Mouse (Mus musculus) layer of hippocampus, adult 2 months (tissue): ENCODE results near the gene Rasgef1a. TPM values are rescaled to one million over a fixed set of nuclear protein-coding genes. Genes with fewer than 3 reads are reported as not detected.

Experiments used
- DNase-seq, 2 experiments: peaks; one replicate each; pipeline ENCODE4 v3.0.0; 2022; ENCODE audit warnings: low spot score in 2 of 2
- H3K27ac ChIP-seq: fragments of 200-600 bp; 2 replicates; pipeline ENCODE4 v1.8.1; 2022
- H3K4me3 ChIP-seq: fragments of 200-600 bp; 2 replicates; pipeline ENCODE4 v1.8.1; 2022; ENCODE audit warnings: mild to moderate bottlenecking
- CTCF ChIP-seq: fragments of 200-600 bp; conservative IDR thresholded peaks from 2 replicates; pipeline ENCODE4 v1.8.1; 2022; ENCODE audit warnings: antibody characterized with exemption, mild to moderate bottlenecking, moderate library complexity
- long read RNA-seq, 2 experiments: library from polyadenylated mRNA; stranded (forward); transcript quantifications; one replicate each; pipeline ENCODE4 v2.0.0; 2021; ENCODE audit warnings: borderline mapping rate in 2 of 2
- total RNA-seq, 2 experiments: library from RNA; stranded (reverse); gene quantifications; 2 replicates each; pipeline ENCODE4 v1.2.3; 2021

Gene Rasgef1a
- 100 to 1,000 TPM; 216 to 231 TPM for total RNA-seq
- long read RNA-seq, experiment 1, transcript Rasgef1a-201 (13 exons, 3,284 nt): major isoform, 56 of 101 reads
- long read RNA-seq, experiment 1, partial matches to known transcripts: 15 of 101 reads
- long read RNA-seq, experiment 1, other reads (novel, unspliced or antisense): 29 of 101 reads
- long read RNA-seq, experiment 2, transcript Rasgef1a-201 (13 exons, 3,284 nt): major isoform, 50 of 126 reads
- long read RNA-seq, experiment 2, partial matches to known transcripts: 59 of 126 reads
- long read RNA-seq, experiment 2, other reads (novel, unspliced or antisense): 17 of 126 reads

GRCm38 (mm10) chr6:118010756-118011615 is at the start of gene Rasgef1a:
TSS of gene Rasgef1a (plus strand) at chr6:118011438.
- DNase-seq: peak in 1 of 2 experiments; percentile 51
- Histone ChIP-seq H3K27ac (peak within 1 kb of the TSS; percentile 98), H3K4me3 (peak within 1 kb of the TSS; percentile 72)
- TF ChIP-seq CTCF: no peak

DNA sequence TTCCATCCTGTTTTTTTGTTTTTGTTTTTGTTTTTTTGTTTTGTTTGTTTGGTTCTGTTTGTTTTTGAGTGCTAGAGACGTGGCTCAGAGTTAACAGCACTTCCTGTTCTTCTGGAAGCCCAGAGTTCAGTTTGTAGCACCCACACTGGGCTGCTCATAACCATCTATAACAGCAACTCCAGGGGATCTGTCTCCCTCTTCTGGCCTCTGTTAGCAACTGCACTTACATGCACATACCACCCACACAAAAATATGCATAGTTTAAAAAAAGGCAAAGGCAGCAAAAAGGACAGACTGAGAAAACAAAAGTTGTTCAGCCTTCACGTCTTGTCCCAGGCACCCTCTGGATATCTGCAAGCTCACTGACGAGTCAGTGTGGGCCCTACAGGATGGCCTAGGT is 48.0 kb upstream of the Rasgef1a start:
- Histone ChIP-seq H3K27ac (no peak overlapping the region), H3K4me3 (no peak overlapping the region)
- peak; percentile 41 for TF ChIP-seq CTCF
- DNase-seq: no peak

GRCm38 (mm10) chr6:117966729-117967128 is 44.5 kb upstream of the Rasgef1a start:
- Histone ChIP-seq H3K27ac (no peak overlapping the region), H3K4me3 (no peak overlapping the region)
- DNase-seq: no peak
- no peak; the same call in 1 of the 2 replicates for TF ChIP-seq CTCF

DNA sequence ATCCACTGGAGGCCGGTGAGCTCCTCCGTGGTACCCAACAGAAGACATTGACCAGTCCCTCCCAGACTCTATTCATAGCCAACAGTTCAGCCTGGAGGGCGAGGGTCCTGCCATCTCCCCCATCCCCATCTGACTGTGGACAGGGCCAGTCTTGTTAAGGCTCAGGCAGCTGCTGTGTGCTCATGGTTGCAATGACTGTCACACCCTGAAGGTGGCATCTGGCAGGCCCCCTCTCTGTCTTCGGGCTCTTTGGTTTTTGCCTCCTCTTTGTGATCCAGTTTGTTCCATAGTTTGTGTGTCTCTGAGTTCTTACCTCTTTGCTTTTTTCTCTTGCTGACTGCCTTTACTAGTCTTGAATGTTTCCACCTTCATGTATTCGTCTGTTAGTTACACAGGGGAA is 24.1 kb upstream of the Rasgef1a start:
- Histone ChIP-seq H3K4me3 (no peak overlapping the region), H3K27ac (no peak overlapping the region)
- DNase-seq: no peak
- TF ChIP-seq CTCF: peak; percentile 58

- Histone ChIP-seq H3K27ac (no peak overlapping the region), H3K4me3 (no peak overlapping the region)
- no peak for DNase-seq
- no peak for TF ChIP-seq CTCF
Observed at GRCm38 (mm10) chr6:117989209-117989608, 22.0 kb upstream of the Rasgef1a start.

GRCm38 (mm10) chr6:117990649-117991048 is 20.6 kb upstream of the Rasgef1a start:
- no peak overlapping the region for H3K4me3 ChIP-seq
- no peak for TF ChIP-seq CTCF
- DNase-seq: no peak
- no peak overlapping the region for H3K27ac ChIP-seq

DNA sequence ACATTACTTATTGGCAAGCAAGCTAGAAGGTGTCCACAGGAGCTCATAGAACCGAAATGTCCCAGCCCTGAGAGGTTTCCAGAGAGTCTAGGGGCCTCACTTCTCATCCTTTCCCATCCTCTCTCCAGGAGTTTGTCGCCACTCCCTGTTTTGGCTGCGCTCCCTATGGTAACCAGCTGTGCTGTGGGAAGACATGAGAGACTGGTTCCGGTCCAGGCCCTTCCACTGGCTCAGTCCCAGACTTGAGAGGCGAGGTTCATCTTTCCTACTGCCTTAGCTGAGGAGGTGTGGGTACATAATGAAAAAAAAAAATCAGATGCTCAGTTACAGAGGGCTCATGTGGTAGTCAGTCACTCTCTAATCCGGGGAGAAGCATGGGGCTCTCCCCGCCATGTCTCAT is 19.9 kb upstream of the Rasgef1a start:
- Histone ChIP-seq H3K4me3 (no peak overlapping the region), H3K27ac (no peak overlapping the region)
- no peak for TF ChIP-seq CTCF
- DNase-seq: no peak

- Histone ChIP-seq H3K27ac (no peak overlapping the region), H3K4me3 (no peak overlapping the region)
- no peak for TF ChIP-seq CTCF
- DNase-seq: no peak
Observed at GRCm38 (mm10) chr6:117991928-117992327, 19.3 kb upstream of the Rasgef1a start.

DNA sequence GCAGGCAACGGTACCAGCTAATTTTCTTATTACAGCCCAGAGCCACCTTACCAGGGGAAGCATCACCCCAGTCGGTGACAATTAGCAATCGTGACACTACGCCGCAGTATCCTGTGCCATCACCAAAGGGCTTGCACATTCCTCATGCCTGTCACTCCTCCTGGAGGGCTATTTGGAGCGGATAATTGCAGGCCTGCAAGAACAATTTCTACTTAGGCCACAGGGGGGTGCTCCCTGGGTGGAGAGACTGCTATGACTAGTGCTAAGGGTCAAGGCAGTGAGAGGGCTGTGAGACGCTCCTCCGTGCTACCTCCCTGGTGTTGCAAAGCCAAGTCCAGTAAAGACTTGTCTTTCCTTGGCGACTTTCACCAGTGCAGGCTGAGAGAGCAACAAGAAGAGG is 16.1 kb upstream of the Rasgef1a start:
- Histone ChIP-seq H3K27ac (no peak overlapping the region), H3K4me3 (no peak overlapping the region)
- TF ChIP-seq CTCF: peak; percentile 63
- DNase-seq: no peak

DNA sequence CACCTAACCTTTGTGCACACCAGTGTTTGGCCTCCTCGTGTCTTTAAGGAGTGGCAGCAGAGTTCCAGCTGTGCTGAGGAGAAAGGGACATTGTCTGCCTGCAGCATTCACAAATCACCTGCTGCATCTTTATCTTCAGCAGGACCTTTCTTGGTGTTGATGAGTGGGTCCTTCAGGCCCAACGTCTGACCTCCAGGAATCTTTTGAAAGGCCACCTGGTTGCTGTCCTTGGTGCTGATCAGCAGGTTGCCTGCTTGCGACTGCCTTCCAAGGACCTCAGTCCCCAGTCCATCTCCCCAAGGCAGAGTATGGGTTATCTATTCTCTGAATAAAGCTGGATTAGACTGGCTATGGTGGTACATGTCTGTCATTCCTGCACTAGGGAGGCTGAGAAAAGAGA is 10.0 kb upstream of the Rasgef1a start:
- Histone ChIP-seq H3K4me3 (no peak overlapping the region), H3K27ac (no peak overlapping the region)
- no peak for TF ChIP-seq CTCF
- no peak for DNase-seq

GRCm38 (mm10) chr6:118007302-118007701 is 3.9 kb upstream of the Rasgef1a start:
- no peak overlapping the region for H3K4me3 ChIP-seq
- no peak overlapping the region for H3K27ac ChIP-seq
- no peak for DNase-seq
- TF ChIP-seq CTCF: peak; percentile 77

- H3K27ac ChIP-seq: peak overlapping the region; percentile 73
- DNase-seq: no peak
- TF ChIP-seq CTCF: no peak
Observed at GRCm38 (mm10) chr6:118007843-118008539, 3.2 kb upstream of the Rasgef1a start.

DNA sequence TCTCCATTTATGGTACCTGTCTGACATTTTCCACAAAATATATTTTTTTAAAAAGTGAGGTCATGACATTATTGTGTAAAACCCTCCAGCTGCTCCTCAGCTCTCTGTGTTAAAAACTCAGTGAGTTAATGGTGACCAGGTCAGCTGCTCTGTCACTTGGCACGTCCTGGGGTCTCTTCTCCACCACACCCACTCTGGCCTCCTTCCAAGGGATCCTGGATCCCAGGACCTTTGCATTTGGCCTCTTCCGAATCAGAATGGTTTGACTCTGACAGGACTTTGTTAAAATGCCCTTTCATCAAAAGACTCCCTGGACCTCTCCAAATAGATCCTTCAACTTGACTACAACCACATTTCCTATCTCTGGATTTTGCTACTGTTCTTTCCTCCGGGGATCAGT is 982 bp upstream of the Rasgef1a start:
- DNase-seq: no peak
- TF ChIP-seq CTCF: no peak
- peak overlapping the region; percentile 98 for H3K27ac ChIP-seq
- H3K4me3 ChIP-seq: no peak overlapping the region; the same call in 1 of the 2 replicates

More at GRCm38 (mm10) chr6:118007843-118008539, 3.2 kb upstream of the Rasgef1a start:
- no peak overlapping the region for H3K4me3 ChIP-seq
